Mouse (Mus musculus) forebrain, embryonic 10.5 days (tissue): Measurements from ENCODE around the gene A3galt2. TPM values are rescaled to one million over a fixed set of nuclear protein-coding genes. Genes with fewer than 3 reads are reported as not detected.

Source experiments
- DNase-seq: peaks from one replicate; pipeline ENCODE4 v3.0.0-alpha.2; 2017; ENCODE audit warnings: low spot score; ENCODE audit errors: extremely low spot score
- H3K27ac ChIP-seq: fragments of 300-500 bp; sonication (generic); 2 replicates; pipeline ENCODE4 v1.5.1; 2016; ENCODE audit warnings: mild to moderate bottlenecking
- H3K27me3 ChIP-seq: fragments of 300-500 bp; sonication (generic); 2 replicates; pipeline ENCODE4 v1.6.1; 2016; ENCODE audit warnings: mild to moderate bottlenecking; ENCODE audit not compliant: poor library complexity, severe bottlenecking
- H3K36me3 ChIP-seq: fragments of 300-500 bp; sonication (generic); replicated peaks from 2 replicates; pipeline ENCODE4 v1.6.1; 2016; ENCODE audit warnings: mild to moderate bottlenecking, moderate library complexity
- H3K4me1 ChIP-seq: fragments of 300-500 bp; sonication (generic); 2 replicates; pipeline ENCODE4 v1.6.1; 2016
- H3K4me3 ChIP-seq: fragments of 300-500 bp; sonication (generic); 2 replicates; pipeline ENCODE4 v1.5.1; 2016; ENCODE audit warnings: mild to moderate bottlenecking, moderate library complexity
- H3K9me3 ChIP-seq: fragments of 300-500 bp; sonication (generic); 2 replicates; pipeline ENCODE4 v1.6.1; 2016; ENCODE audit warnings: mild to moderate bottlenecking, moderate library complexity
- WGBS: fragments of 180-500 bp; shearing (Covaris S2); methylation state at CpG from one replicate; pipeline ENCODE4 v1.1.7; 2016; 5-methylcytosine and 5-hydroxymethylcytosine counted together
- polyA plus RNA-seq: library from polyadenylated mRNA; unstranded; fragments of >200 nt; fragmentation: Nextera tagmentation; extraction: Ambion mirVana; gene quantifications from 2 replicates; pipeline ENCODE4 v1.2.1, GENCODE M21; 2016

The A3galt2 gene
- polyA plus RNA-seq: 0.07 and 0.17 TPM in 2 replicates

- Histone ChIP-seq H3K27ac (peak within 1 kb of the TSS; percentile 56; the same call in 1 of the 2 replicates), H3K27me3 (no peaks in the 10 kb centered on the region), H3K4me1 (peaks cover 22% of the 10 kb centered on the region), H3K36me3 (peaks cover 59% of the 10 kb centered on the region), H3K9me3 (no peaks in the 10 kb centered on the region), H3K4me3 (no peak within 1 kb of the TSS)
- 85% methylated on average over 3 of the region's 3 CpGs for WGBS
- no peak for DNase-seq
Measured at GRCm38 (mm10) chr4:128755064-128755463, at the start of gene A3galt2. Gene A3galt2 (plus strand): TSS chr4:128755364.

DNA sequence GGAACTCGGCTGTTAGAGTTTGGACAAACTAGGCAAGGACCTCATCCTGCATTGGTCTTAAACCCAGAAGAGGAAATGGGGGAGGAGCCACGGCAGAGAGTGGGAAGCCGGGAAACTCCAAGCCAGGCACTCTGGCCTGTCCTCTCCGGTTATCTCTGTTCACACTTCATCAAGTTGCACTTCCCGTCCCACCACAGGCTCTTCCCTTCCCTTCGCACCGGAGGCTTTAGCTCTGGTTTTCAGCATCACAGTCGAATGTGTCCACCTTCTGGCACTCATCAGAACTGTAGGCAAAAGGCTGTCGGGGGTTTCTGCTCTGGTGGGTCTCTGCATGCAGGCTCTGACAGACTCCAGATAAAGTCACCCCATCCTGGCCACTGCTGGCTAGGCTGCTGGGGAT is 48.5 kb upstream of the A3galt2 start:
- Histone ChIP-seq H3K36me3 (no peaks in the 10 kb centered on the region), H3K9me3 (no peaks in the 10 kb centered on the region), H3K27ac (no peak overlapping the region), H3K4me1 (peaks cover 40% of the 10 kb centered on the region), H3K4me3 (no peak overlapping the region), H3K27me3 (peaks cover 46% of the 10 kb centered on the region)
- DNase-seq: no peak
- 20% methylated on average over 9 of the region's 9 CpGs for WGBS

DNA sequence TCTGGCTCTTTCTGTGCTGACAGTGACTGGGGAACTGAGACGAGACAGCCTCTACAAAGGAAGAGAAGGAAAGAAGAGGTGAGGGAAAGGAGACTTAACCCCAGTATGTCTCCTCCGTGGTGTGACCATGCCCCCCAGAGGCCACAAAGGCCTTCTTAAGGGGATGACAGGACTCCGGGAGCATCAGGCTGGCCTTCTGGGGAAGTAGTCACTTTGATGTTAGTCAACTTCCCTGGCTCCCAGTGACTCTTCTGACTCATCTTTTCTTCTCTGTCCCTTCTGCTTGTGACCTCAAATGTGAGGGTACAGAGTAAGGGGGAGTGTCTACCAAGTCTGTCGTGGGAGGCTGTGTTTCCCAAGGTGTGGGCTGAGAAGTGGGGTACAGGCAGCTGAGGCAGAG is 47.8 kb upstream of the A3galt2 start:
- no peak for DNase-seq
- Histone ChIP-seq H3K27ac (no peak overlapping the region), H3K9me3 (no peaks in the 10 kb centered on the region), H3K27me3 (peaks cover 46% of the 10 kb centered on the region), H3K4me3 (no peak overlapping the region), H3K36me3 (no peaks in the 10 kb centered on the region), H3K4me1 (peaks cover 47% of the 10 kb centered on the region)
- WGBS: 44% methylated on average over 4 of the region's 4 CpGs

GRCm38 (mm10) chr4:128709061-128709780 is 45.9 kb upstream of the A3galt2 start:
- peaks cover 66% of the 10 kb centered on the region for H3K4me1 ChIP-seq
- H3K27ac ChIP-seq: no peak overlapping the region
- DNase-seq: no peak
- no peaks in the 10 kb centered on the region for H3K36me3 ChIP-seq
- H3K27me3 ChIP-seq: peaks cover 46% of the 10 kb centered on the region
- no peak overlapping the region for H3K4me3 ChIP-seq
- H3K9me3 ChIP-seq: no peaks in the 10 kb centered on the region
- 84% methylated on average over 15 of the region's 15 CpGs for WGBS

DNA sequence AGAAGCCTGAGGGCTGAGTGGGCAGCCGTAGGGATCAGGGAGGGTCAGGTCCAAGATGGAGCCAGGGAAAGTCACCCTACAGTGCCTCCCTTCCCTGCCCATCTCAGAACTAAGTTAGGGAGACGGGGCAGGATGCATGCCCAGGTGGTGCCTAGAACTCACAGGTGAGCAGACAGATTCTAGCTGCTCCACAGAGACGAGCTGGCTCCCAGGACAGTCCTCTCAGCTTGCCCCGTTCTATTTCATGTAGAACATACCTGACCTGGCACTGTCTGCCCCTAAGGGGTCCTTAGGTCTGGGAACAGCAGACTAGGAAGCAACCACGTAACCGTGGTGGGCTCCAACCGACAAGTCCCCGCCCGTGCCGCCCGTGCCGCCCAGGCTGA is 45.4 kb upstream of the A3galt2 start:
- no peaks in the 10 kb centered on the region for H3K36me3 ChIP-seq
- H3K27me3 ChIP-seq: peaks cover 46% of the 10 kb centered on the region
- H3K9me3 ChIP-seq: no peaks in the 10 kb centered on the region
- 92% methylated on average over 12 of the region's 12 CpGs for WGBS
- peaks cover 71% of the 10 kb centered on the region for H3K4me1 ChIP-seq
- H3K4me3 ChIP-seq: no peak overlapping the region
- DNase-seq: no peak
- H3K27ac ChIP-seq: no peak overlapping the region

DNA sequence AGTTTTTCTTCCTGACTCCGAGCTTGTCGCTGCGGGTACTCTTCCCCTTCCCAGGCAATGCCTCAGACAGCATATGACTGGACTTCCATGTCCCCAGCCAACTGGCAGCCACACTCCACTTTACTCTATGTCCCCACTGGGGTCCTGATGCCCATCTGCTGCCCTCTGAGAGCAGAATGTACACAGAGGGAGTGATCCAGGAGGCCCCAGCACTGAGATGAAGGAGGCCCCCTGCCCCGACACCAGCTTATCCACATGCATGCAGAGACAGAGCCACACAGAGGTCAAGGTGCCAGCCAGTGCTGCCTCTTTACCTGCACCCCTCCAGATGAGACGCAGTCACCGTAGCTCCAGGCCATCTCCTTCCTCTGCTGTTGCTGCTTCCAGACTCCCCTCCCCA is 44.9 kb upstream of the A3galt2 start:
- H3K27ac ChIP-seq: peak overlapping the region; percentile 48

DNA sequence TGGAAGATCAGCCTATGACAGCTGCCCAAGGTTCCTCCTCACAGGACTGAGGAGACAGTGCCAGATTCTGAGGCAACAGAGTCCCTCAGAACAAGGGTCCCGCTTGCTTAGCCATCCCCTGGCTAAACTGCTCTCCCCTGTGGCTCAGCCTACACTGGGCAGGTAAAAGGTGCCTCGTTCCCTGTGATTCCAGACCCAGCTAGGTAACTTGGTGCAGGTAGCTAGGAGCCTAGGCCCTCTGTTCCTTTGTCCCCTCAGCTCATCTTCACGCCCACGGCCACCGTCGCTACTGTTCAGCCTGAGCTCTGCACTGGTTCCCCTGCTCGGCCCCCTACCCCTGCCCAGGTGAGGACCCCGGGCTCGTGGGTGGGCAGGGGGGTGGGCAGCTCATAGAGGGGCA is 44.4 kb upstream of the A3galt2 start:
- Histone ChIP-seq H3K36me3 (no peaks in the 10 kb centered on the region), H3K27me3 (peaks cover 46% of the 10 kb centered on the region), H3K27ac (peak overlapping the region; percentile 87), H3K4me3 (peak overlapping the region; percentile 50; the same call in 1 of the 2 replicates), H3K4me1 (peaks cover 82% of the 10 kb centered on the region), H3K9me3 (no peaks in the 10 kb centered on the region)
- 74% methylated on average over 9 of the region's 9 CpGs for WGBS
- DNase-seq: no peak

More for the DNA sequence above, 44.9 kb upstream of the A3galt2 start:
- 83% methylated on average over 6 of the region's 6 CpGs for WGBS
- Histone ChIP-seq H3K9me3 (no peaks in the 10 kb centered on the region), H3K27me3 (peaks cover 46% of the 10 kb centered on the region), H3K4me1 (peaks cover 76% of the 10 kb centered on the region), H3K4me3 (no peak overlapping the region), H3K36me3 (no peaks in the 10 kb centered on the region)
- DNase-seq: peak; percentile 15

GRCm38 (mm10) chr4:128711455-128712135 is 43.6 kb upstream of the A3galt2 start:
- H3K4me1 ChIP-seq: peaks cover 85% of the 10 kb centered on the region
- peaks cover 44% of the 10 kb centered on the region for H3K27me3 ChIP-seq
- H3K27ac ChIP-seq: peak overlapping the region; percentile 87
- peak overlapping the region; percentile 50 for H3K4me3 ChIP-seq
- H3K9me3 ChIP-seq: no peaks in the 10 kb centered on the region
- H3K36me3 ChIP-seq: no peaks in the 10 kb centered on the region
- peak; percentile 94 for DNase-seq
- WGBS: 3% methylated on average over 24 of the region's 24 CpGs

DNA sequence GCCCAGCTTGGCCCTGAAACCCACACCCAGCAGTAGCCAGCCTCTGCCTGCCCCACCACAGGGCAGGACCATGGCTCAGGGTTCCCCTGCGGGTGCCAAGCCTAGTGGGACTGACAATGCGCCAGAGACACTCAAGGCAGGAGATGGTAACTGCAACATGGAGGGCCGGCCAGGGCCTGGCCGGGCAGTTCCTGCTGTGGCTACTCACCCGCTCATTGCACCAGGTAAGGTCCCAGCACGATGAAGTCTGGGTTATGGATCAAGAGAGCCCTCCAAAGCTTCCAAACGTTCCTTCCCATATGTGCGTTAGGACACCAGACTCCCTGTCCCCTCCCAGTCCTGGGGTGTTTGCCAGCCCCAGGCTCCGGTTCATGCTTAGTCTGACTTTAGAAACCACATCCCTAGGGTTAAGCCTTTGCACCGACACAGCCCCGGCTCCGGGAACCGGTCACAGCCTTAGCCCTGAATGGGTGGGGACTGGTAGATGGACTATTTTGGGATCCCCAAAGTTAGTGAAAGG is 43.0 kb upstream of the A3galt2 start:
- Histone ChIP-seq H3K27me3 (peaks cover 38% of the 10 kb centered on the region), H3K36me3 (no peaks in the 10 kb centered on the region), H3K27ac (peak overlapping the region; percentile 87), H3K4me3 (peak overlapping the region; percentile 50), H3K4me1 (peaks cover 85% of the 10 kb centered on the region), H3K9me3 (no peaks in the 10 kb centered on the region)
- no peak for DNase-seq
- WGBS: 25% methylated on average over 13 of the region's 13 CpGs

DNA sequence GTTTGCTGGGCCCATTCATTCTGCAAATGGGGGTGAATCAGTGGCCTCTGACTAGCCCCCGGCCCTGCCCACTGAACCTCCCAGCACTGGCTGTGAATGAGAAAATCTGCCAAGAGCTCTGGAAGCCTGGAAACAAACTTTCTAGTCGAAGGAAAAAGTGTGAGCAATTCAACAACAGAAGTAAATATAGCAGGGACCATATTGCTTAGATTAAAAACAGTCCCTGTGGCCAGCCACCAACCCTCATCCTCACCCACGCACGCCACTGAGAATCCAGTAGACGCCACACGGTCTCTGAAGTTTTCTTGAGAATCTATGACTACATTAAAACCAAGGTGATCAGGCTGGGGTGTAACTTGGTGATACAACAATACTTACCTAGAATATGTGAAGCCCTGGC is 42.2 kb upstream of the A3galt2 start:
- Histone ChIP-seq H3K36me3 (no peaks in the 10 kb centered on the region), H3K4me1 (peaks cover 92% of the 10 kb centered on the region), H3K27me3 (peaks cover 32% of the 10 kb centered on the region), H3K4me3 (no peak overlapping the region), H3K27ac (peak overlapping the region; percentile 87), H3K9me3 (no peaks in the 10 kb centered on the region)
- WGBS: 81% methylated on average over 6 of the region's 6 CpGs
- no peak for DNase-seq

- H3K4me3 ChIP-seq: peak overlapping the region; percentile 39
- WGBS: 2% methylated on average over 14 of the region's 14 CpGs
Measured at GRCm38 (mm10) chr4:128715241-128716204, 39.6 kb upstream of the A3galt2 start.

GRCm38 (mm10) chr4:128716279-128716678 is 38.9 kb upstream of the A3galt2 start:
- no peaks in the 10 kb centered on the region for H3K27me3 ChIP-seq
- no peaks in the 10 kb centered on the region for H3K36me3 ChIP-seq
- H3K9me3 ChIP-seq: no peaks in the 10 kb centered on the region
- DNase-seq: no peak
- H3K4me1 ChIP-seq: peaks cover 100% of the 10 kb centered on the region
- peak overlapping the region; percentile 97 for H3K27ac ChIP-seq
- peak overlapping the region; percentile 39 for H3K4me3 ChIP-seq
- WGBS: under 1% methylated on average over 4 of the region's 4 CpGs

More at GRCm38 (mm10) chr4:128715241-128716204, 39.6 kb upstream of the A3galt2 start:
- Histone ChIP-seq H3K36me3 (no peaks in the 10 kb centered on the region), H3K4me1 (peaks cover 100% of the 10 kb centered on the region), H3K27ac (peak overlapping the region; percentile 97), H3K27me3 (peaks cover 6% of the 10 kb centered on the region), H3K9me3 (no peaks in the 10 kb centered on the region)
- peak; percentile 96 for DNase-seq
